Mouse (Mus musculus) heart, embryonic 15.5 days (tissue): ENCODE measurements around the gene Btbd7. TPM values are rescaled to one million over a fixed set of nuclear protein-coding genes. Genes with fewer than 3 reads are reported as not detected.

ENCODE experiments used
- ATAC-seq: fragments of 200-750 bp; cut with Nextera tagmentation; replicated peaks from 2 replicates; pipeline ENCODE4 v1.8.0; 2017; ENCODE audit warnings: low read depth, moderate TSS enrichment; ENCODE audit not compliant: insufficient number of reproducible peaks, insufficient read depth, low FRiP score
- H3K27ac ChIP-seq: fragments of 300-500 bp; sonication (generic); 2 replicates; pipeline ENCODE4 v1.5.1; 2015; ENCODE audit warnings: mild to moderate bottlenecking, inconsistent platforms
- H3K27me3 ChIP-seq: fragments of 300-500 bp; sonication (generic); 2 replicates; pipeline ENCODE4 v1.6.1; 2015; ENCODE audit warnings: inconsistent platforms
- H3K36me3 ChIP-seq: fragments of 300-500 bp; sonication (generic); 2 replicates; pipeline ENCODE4 v1.6.1; 2015; ENCODE audit warnings: mild to moderate bottlenecking, inconsistent platforms
- H3K4me1 ChIP-seq: fragments of 300-500 bp; sonication (generic); replicated peaks from 2 replicates; pipeline ENCODE4 v1.6.1; 2015; ENCODE audit warnings: inconsistent platforms
- H3K4me2 ChIP-seq: fragments of 300-500 bp; sonication (generic); 2 replicates; pipeline ENCODE4 v1.6.1; 2015; ENCODE audit warnings: inconsistent platforms, mild to moderate bottlenecking, moderate library complexity
- H3K4me3 ChIP-seq: fragments of 300-500 bp; sonication (generic); 2 replicates; pipeline ENCODE4 v1.5.1; 2015; ENCODE audit warnings: mild to moderate bottlenecking, inconsistent platforms
- H3K9ac ChIP-seq: fragments of 300-500 bp; sonication (generic); 2 replicates; pipeline ENCODE4 v1.6.1; 2015; ENCODE audit warnings: mild to moderate bottlenecking, inconsistent platforms
- H3K9me3 ChIP-seq: fragments of 300-500 bp; sonication (generic); replicated peaks from 2 replicates; pipeline ENCODE4 v1.6.1; 2016; ENCODE audit warnings: inconsistent platforms
- WGBS: fragments of 180-500 bp; shearing (Covaris S2); methylation state at CpG from one replicate; pipeline ENCODE4 v1.1.7; 2015; ENCODE audit warnings: mixed read lengths; 5-methylcytosine and 5-hydroxymethylcytosine counted together
- polyA plus RNA-seq: library from polyadenylated mRNA; unstranded; fragments of >200 nt; fragmentation: Nextera tagmentation; extraction: Ambion mirVana; gene quantifications from 2 replicates; pipeline ENCODE4 v1.2.1, GENCODE M21; 2015

Btbd7 gene
- polyA plus RNA-seq, 1 experiment from 2014 or later = 11.9 TPM

- WGBS = 35% methylated on average over 3 of the region's 3 CpGs
- H3K27ac ChIP-seq = no peak overlapping the region
- no peak for ATAC-seq
- H3K36me3 ChIP-seq = peaks cover 34% of the 10 kb centered on the region
- H3K4me2 ChIP-seq = no peak overlapping the region
- no peaks in the 10 kb centered on the region for H3K27me3 ChIP-seq
- no peak overlapping the region for H3K4me3 ChIP-seq
- no peak overlapping the region for H3K9ac ChIP-seq
- H3K9me3 ChIP-seq = no peaks in the 10 kb centered on the region
- H3K4me1 ChIP-seq = peaks cover 6% of the 10 kb centered on the region
Measured at GRCm38 (mm10) chr12:102779452-102779851, 98.8 kb downstream of the Btbd7 start.

GRCm38 (mm10) chr12:102778151-102778550 is 100.1 kb downstream of the Btbd7 start:
- no peak overlapping the region for H3K4me3 ChIP-seq
- 84% methylated on average over 5 of the region's 5 CpGs for WGBS
- no peak for ATAC-seq
- H3K9ac ChIP-seq = no peak overlapping the region
- H3K4me1 ChIP-seq = peaks cover 6% of the 10 kb centered on the region
- H3K9me3 ChIP-seq = no peaks in the 10 kb centered on the region
- H3K27me3 ChIP-seq = no peaks in the 10 kb centered on the region
- peaks cover 43% of the 10 kb centered on the region for H3K36me3 ChIP-seq
- no peak overlapping the region for H3K27ac ChIP-seq
- no peak overlapping the region for H3K4me2 ChIP-seq

GRCm38 (mm10) chr12:102776035-102776434 is 102.2 kb downstream of the Btbd7 start:
- no peak overlapping the region for H3K27ac ChIP-seq
- no peak overlapping the region for H3K4me3 ChIP-seq
- ATAC-seq = no peak
- 88% methylated on average over 14 of the region's 14 CpGs for WGBS
- no peak overlapping the region for H3K9ac ChIP-seq
- H3K9me3 ChIP-seq = no peaks in the 10 kb centered on the region
- no peak overlapping the region for H3K4me2 ChIP-seq
- peaks cover 6% of the 10 kb centered on the region for H3K4me1 ChIP-seq
- H3K27me3 ChIP-seq = no peaks in the 10 kb centered on the region
- H3K36me3 ChIP-seq = peaks cover 60% of the 10 kb centered on the region

- WGBS = 93% methylated on average over 5 of the region's 5 CpGs
- no peaks in the 10 kb centered on the region for H3K27me3 ChIP-seq
- ATAC-seq = no peak
- no peaks in the 10 kb centered on the region for H3K9me3 ChIP-seq
- no peak overlapping the region for H3K4me2 ChIP-seq
- no peaks in the 10 kb centered on the region for H3K4me1 ChIP-seq
- no peak overlapping the region for H3K4me3 ChIP-seq
- H3K36me3 ChIP-seq = peaks cover 92% of the 10 kb centered on the region
- no peak overlapping the region for H3K9ac ChIP-seq
- H3K27ac ChIP-seq = no peak overlapping the region
Measured at GRCm38 (mm10) chr12:102772676-102773075, 105.6 kb downstream of the Btbd7 start.

GRCm38 (mm10) chr12:102771601-102772000 is 106.7 kb downstream of the Btbd7 start:
- Histone ChIP-seq H3K9ac (no peak overlapping the region), H3K4me2 (no peak overlapping the region), H3K4me1 (no peaks in the 10 kb centered on the region), H3K27me3 (no peaks in the 10 kb centered on the region), H3K27ac (no peak overlapping the region), H3K4me3 (no peak overlapping the region), H3K36me3 (peaks cover 92% of the 10 kb centered on the region), H3K9me3 (no peaks in the 10 kb centered on the region)
- ATAC-seq = no peak
- 95% methylated on average over 8 of the region's 8 CpGs for WGBS

- WGBS = 91% methylated on average over 4 of the region's 4 CpGs
- no peak overlapping the region for H3K27ac ChIP-seq
- no peak overlapping the region for H3K4me3 ChIP-seq
- peaks cover 89% of the 10 kb centered on the region for H3K36me3 ChIP-seq
- H3K9me3 ChIP-seq = no peaks in the 10 kb centered on the region
- no peaks in the 10 kb centered on the region for H3K27me3 ChIP-seq
- H3K9ac ChIP-seq = no peak overlapping the region
- no peak for ATAC-seq
- no peaks in the 10 kb centered on the region for H3K4me1 ChIP-seq
- no peak overlapping the region for H3K4me2 ChIP-seq
Measured at GRCm38 (mm10) chr12:102769000-102769399, 109.3 kb downstream of the Btbd7 start.

- Histone ChIP-seq H3K4me3 (no peak overlapping the region), H3K4me1 (peaks cover 13% of the 10 kb centered on the region), H3K4me2 (no peak overlapping the region), H3K9ac (no peak overlapping the region), H3K27ac (no peak overlapping the region), H3K9me3 (no peaks in the 10 kb centered on the region), H3K27me3 (no peaks in the 10 kb centered on the region), H3K36me3 (peaks cover 50% of the 10 kb centered on the region)
- ATAC-seq = no peak
Measured at GRCm38 (mm10) chr12:102763696-102764095, 114.6 kb downstream of the Btbd7 start.

- Histone ChIP-seq H3K4me3 (no peak overlapping the region), H3K27me3 (no peaks in the 10 kb centered on the region), H3K9ac (no peak overlapping the region), H3K4me1 (peaks cover 16% of the 10 kb centered on the region), H3K9me3 (no peaks in the 10 kb centered on the region), H3K36me3 (peaks cover 32% of the 10 kb centered on the region), H3K4me2 (no peak overlapping the region), H3K27ac (no peak overlapping the region)
- no peak for ATAC-seq
- 83% methylated on average over 3 of the region's 3 CpGs for WGBS
Measured at GRCm38 (mm10) chr12:102761668-102762067, 116.6 kb downstream of the Btbd7 start.

GRCm38 (mm10) chr12:102758936-102759335 is 119.3 kb downstream of the Btbd7 start:
- peaks cover 22% of the 10 kb centered on the region for H3K4me1 ChIP-seq
- ATAC-seq = no peak
- peak overlapping the region; percentile 84 for H3K4me2 ChIP-seq
- peaks cover 11% of the 10 kb centered on the region; the same call in 1 of the 2 replicates for H3K36me3 ChIP-seq
- 6% methylated on average over 5 of the region's 5 CpGs for WGBS
- no peaks in the 10 kb centered on the region for H3K9me3 ChIP-seq
- no peaks in the 10 kb centered on the region for H3K27me3 ChIP-seq
- peak overlapping the region; percentile 82 for H3K9ac ChIP-seq
- peak overlapping the region; percentile 87; the same call in 1 of the 2 replicates for H3K27ac ChIP-seq
- H3K4me3 ChIP-seq = peak overlapping the region; percentile 90

GRCm38 (mm10) chr12:102758403-102758756 is 119.9 kb downstream of the Btbd7 start, which contains the start of gene Gm20604:
TSS of gene Gm20604 (minus strand) at chr12:102758672.
- Histone ChIP-seq H3K36me3 (peaks cover 8% of the 10 kb centered on the region; the same call in 1 of the 2 replicates), H3K4me3 (peak within 1 kb of the TSS; percentile 90), H3K4me2 (peak within 1 kb of the TSS; percentile 84), H3K9me3 (no peaks in the 10 kb centered on the region), H3K9ac (peak within 1 kb of the TSS; percentile 82), H3K27ac (peak within 1 kb of the TSS; percentile 92), H3K27me3 (no peaks in the 10 kb centered on the region), H3K4me1 (peaks cover 22% of the 10 kb centered on the region)
- under 1% methylated on average over 10 of the region's 10 CpGs for whole genome bisulfite sequencing
- no peak for ATAC-seq

GRCm38 (mm10) chr12:102757689-102758402 is 120.4 kb downstream of the Btbd7 start, which contains the start of the genes Gm28051, Gon7 and Ubr7:
TSS of gene Gm28051 (minus strand) at chr12:102757765.
TSS of gene Gon7 (minus strand) at chr12:102757803.
TSS of gene Ubr7 (plus strand) at chr12:102757967.
- peak within 1 kb of the TSS; percentile 92 for H3K27ac ChIP-seq
- H3K9ac ChIP-seq = peak within 1 kb of the TSS; percentile 82
- H3K9me3 ChIP-seq = no peaks in the 10 kb centered on the region
- peaks cover 7% of the 10 kb centered on the region; the same call in 1 of the 2 replicates for H3K36me3 ChIP-seq
- H3K27me3 ChIP-seq = no peaks in the 10 kb centered on the region
- ATAC-seq = peak; percentile 96
- H3K4me3 ChIP-seq = peak within 1 kb of the TSS; percentile 90
- H3K4me1 ChIP-seq = peaks cover 22% of the 10 kb centered on the region
- under 1% methylated on average over 73 of the region's 73 CpGs for WGBS
- H3K4me2 ChIP-seq = peak within 1 kb of the TSS; percentile 84
